Mouse (Mus musculus): ENCODE results near the gene Tbp.

GRCm38 (mm10) chr17:15490542-15490941 lies 9.1 kb upstream of the Tbp start:
- TF ChIP-seq EP300 (IDR thresholded peaks at IDR 0.05; ENCODE audit: low read depth) (no peak), CTCF (IDR thresholded peaks at IDR 0.05; ENCODE audit: low read depth) (no peak)

Data from liver, embryonic 14.5 days (tissue).